Mouse (Mus musculus): Measurements from ENCODE around the gene Prpf38a.

The Prpf38a gene

DNA sequence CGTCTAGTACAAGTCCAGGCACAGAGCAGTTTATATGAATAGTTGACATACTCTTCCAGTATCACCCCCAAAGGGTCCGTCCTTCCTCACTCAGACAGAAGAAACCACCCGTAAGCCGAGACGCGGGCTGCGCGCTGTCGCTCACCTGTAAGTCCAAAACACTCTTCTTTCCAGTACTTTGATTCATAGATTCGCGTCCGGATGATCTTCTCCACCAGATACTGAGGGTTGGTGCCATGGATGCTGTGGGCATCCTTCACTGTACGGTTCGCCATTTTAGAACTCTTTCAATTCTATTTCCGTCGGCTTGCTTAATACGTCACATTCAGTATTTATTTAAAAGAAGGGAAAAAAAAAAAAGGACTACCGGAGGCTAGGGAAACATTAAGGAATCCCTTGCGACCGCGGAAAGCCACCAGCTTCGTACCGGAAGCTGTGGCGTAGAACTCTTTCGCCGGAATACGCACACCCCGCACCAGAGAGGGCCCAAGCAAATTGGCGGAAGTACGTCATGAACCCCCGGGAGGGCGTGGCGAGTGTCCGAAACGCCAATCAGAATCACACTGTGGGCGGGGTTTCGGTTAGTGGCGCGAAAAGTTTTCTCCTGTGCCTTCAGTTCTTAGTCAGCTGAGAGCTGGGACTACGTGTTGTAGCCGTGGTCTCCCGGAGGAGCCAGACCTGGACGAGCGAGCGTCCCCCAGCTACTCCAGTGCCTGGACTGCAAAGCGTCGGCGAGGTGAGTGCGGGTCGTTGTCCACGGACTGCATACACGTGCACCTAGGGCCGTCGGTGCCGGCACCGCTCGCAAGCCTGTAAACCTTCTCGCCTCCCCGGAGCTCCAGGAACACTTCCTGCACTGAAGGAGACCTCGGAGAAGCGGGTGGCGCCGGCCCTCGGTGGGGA, at the start of gene Prpf38a, which contains the start of gene Orc1:
TSS of gene Prpf38a (minus strand) at position 497 of the 903 bp plus-strand sequence.
TSS of gene Orc1 (plus strand) at position 584 of the 903 bp plus-strand sequence.
- DNase-seq = peak; percentile 95

DNA sequence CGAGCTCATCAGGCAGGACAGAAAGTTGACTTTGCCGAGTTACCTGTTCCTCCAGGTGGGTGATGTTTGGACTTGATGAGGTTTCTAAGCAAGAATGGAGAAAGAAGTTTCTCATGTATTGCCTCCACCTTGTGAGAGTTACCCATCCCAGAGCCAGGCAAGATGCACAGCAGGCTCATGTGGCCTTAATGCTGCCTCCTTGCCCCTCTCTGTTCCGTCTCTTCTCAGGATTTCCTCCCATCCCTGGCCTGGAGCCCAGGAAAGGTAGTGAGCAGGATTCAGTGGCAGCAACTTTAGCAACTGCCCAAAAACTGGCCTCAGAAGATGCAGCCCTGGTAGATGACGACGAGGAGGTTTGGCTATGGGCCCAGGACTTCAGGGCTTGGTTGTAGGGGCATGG, 47.9 kb upstream of the Prpf38a start:
- no peak for DNase-seq

DNA sequence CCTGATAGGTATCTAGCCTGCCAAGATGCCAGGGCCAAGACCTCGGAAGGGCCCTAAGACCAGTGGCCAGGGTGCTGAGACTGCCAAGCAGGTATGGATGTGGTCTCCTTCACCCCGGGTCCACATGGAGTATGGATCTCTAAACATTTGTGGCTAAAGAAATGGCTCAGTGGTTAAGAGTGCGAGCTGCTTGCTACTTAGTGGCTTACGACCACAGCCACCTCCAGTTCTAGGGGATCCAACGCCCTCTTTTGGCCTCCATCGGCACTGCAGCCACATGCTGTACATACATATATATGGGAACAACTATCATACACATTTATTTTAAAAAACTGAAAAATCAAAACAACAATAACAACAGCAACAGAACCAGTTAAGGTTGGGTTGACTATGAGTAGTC, 42.4 kb upstream of the Prpf38a start:
- no peak for DNase-seq

DNA sequence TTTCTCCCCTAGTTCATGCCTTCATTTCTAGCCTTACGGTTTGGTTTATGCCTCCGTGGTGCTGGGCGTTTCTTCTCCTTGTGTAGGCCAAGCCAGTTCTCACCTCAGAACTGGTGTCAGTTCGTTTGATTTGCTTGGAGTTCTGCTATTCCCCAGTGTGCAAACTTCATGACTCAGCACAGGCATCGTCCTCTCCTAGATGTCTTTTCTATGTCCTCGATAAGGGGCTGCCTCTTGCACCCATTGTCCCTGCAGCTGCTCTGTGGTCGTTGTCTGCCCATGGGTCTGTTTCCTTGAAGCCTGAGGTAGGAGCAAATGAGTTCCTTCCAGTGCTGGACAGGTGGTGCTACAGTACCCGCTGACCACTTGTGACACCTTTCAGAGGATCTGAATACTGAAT, 41.4 kb upstream of the Prpf38a start:
- no peak for DNase-seq

DNA sequence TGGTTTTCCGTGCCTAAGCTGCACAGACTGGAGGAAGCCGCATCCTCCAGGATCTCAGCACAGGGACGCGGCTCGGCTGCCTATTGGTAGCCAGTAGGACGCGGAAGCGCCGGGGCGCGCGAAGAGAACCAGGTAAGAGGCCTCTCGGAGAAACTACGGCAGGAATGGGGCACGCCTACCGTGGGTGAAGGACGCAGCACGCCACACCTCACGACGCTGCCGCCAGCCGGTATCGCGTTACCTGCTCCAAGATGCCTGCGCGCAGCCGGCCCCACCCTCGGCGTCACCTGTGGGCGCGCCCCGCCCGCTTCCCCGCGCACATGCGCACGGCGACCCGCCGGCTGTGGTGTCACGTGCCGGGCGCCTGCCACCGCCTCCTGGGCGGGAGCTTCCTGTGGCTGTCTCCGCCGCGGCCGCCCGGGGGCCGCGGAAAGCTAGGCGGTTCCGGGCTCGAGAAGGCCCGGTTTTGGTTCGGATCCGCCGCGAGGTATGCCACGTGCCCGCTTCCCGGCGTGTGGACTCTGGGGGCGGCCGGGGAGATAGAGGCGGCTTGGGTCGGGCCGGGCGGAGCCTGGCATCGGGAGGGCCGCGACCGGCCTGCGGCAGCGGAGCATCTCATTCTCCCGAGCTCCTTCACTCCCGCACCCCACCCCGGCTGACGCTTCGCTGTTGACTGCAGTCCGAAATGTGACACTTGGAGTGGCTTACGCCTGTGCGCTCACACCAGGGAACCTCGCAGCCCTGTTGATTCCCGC, 40.6 kb upstream of the Prpf38a start, which contains the start of gene Cc2d1b:
TSS of gene Cc2d1b (plus strand) at position 354 of the 755 bp plus-strand sequence.
- peak; percentile 97 for DNase-seq

DNA sequence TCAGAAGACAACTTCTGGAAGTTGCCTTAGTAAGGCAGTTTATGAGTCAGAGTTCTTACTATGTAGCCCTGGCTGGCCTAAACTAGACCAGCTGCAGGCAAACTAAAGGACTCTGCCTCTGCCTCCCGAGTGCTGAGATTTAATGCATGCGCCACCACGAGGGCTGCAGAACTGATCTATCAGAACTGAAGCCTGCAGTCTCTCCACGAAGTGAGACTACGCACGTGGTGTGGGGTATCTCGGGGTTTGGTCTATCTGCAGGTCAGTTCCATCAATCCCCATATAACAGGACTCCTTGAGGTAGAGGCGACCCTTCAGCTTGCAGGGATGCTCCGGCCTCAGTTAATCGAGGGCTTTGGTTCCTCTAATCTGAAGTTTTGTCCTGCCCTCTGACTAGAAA, 40.0 kb upstream of the Prpf38a start:
- no peak for DNase-seq

DNA sequence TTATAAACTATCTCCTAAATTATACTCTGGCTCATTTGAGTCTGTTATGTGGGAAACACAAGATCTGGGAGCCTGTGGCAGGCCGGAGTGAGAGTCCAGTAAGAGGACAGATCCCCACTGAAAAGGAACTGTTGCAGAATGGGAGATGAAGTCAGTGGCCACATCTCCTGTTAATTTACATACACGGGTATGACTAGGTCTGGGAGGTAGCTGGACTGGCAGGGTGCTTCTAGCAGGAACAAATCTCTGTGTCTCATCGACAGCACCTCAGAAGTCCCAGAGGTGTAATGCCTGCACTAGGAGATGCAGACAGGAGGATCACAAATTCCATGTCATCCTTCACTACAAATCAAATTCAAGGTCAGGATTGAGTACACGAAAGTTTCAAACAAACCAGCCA, 39.5 kb upstream of the Prpf38a start:
- DNase-seq = no peak

DNA sequence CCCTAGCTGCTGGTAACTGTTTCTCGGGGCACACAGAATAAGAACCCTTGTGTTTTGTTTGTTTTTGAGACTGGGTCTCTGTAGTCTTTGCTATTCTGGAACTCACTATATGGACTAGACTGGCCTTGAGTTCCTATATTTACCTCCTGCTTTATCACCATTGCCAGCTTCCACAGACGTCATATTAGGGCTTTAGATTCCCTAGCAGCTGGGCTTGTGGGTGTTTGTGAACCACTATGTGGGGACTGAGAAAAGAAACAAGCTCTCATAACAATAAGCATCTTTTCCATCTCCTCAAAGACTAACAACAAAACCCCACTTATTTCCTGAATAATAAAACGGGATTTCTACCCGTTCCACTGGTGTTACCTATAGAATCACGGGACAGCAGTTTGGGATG, 31.8 kb upstream of the Prpf38a start:
- DNase-seq = no peak

DNA sequence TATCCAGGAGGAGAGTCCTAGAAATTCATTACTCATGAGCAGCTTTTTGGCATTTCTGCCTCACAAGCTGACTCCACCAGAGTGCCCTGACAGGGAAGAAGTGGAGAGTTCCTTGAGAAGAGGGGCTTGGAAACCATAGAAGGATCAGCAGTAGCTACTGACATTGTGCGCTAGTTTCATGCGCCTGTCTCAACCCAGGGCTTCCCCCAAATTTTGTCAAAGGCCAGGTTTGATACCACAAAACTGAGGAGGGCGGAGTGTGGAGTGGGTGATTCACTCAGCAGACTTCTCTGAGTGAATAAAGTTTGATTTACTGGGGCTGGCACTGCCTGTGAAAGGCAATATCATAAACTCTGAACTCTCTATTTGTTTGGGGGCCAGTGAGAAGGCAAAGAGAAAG, 29.5 kb upstream of the Prpf38a start:
- DNase-seq = no peak

DNA sequence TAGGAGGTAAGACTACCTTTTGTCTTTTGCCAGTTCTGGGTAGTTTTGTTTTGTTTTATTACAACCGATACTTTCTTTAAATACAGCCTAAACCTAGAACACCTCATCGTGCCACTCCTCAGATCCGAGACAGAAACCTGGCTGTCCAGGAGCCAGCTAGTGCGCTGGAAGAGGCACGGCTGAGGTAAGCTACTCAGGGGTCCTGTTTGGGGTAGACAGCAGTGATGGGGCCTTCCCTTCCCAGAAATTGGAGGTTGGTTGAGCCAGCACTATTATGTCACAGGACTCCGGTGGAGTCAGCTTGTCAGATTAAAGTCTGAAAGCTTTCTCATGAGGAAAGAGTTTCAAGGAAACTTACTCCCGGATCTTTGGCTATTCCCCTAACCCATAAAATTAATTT, 22.7 kb upstream of the Prpf38a start:
- DNase-seq = no peak

DNA sequence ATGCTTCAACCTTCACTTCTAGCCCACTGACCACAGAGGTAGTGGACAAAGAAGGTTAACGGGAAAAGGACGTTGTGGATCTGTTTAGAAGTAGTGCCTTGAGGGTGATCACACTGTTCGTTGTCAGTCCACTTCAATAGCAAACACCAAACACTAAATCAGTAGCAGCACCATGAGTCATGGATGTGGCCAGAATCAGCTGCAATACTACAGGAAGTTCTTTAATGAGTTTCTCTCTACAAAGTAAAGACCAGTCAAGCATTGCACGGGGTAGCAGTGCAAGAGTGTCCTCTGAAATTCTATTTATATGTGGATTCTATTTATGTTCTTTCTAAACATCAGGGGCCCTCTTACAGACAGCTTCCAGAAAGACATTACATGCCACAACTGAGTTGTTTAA, 19.2 kb upstream of the Prpf38a start:
- DNase-seq = no peak

DNA sequence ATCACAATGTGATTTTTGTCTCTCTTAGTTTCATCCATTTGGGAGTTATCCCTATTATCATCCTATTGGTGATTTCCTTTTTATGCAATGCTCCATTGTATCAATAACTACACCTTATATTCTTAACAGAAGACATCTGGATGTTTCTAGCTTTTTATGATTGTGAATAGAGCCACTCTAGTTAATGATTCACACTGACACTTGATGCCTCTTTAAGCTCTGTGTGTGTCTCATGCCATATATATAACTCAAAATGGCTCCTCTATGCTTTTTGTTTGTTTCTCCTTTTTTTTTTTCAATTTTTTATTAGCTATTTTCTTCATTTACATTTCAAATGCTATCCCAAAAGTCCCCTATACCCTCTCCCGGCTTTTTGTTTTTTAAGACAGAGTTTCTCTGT, 16.6 kb upstream of the Prpf38a start:
- no peak for DNase-seq

DNA sequence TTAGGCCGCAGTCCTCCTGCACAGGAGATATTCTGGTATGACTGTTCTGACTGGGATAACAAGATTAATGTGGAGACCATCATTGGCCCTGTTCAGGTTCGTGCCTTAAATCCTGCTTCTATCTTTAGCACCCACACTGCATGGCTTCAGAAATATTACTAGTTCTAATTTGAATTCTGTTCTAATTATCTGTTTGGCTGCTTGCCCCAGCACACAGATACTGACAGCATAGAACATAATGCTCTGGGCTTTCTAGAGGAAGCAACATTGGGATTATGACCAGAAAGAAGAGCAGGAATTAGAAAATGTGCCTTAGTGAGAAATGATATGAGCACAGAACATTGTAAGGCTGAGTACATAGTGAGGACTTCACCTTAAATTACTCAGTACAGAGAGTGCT, 14.2 kb upstream of the Prpf38a start:
- DNase-seq = peak; percentile 40

DNA sequence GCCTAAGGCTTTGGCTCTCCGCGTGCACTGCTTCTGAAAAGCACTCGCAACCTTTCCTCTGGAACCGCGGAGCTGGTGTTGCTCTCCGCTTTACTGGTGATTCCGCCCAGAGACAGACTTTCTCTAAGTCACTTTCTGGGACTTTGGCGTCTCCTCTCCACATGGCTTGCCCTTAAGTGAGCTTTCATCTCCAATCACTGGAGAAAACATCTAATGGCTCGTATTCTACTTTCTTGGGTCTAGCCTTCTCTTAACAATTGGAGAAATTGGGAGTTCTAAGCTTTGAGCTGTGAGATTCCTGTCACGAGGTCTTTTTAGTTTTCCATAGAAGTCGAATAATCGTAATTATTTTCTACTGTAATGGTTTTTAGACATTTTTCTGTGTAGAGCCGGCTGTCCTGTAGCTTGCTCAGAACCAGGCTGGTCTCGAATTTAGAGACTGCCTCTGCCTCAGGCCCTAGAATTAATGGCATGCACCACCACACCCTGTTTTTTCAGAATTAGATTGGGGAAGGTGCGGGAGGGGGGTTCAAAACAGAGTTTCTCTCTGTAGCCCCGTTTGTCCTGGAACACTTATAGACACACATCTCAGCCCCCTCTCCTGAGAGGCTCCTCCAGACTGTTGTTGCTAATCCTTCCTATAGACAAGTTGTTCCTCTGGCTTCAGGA, 741 bp upstream of the Prpf38a start:
- DNase-seq = no peak

DNA sequence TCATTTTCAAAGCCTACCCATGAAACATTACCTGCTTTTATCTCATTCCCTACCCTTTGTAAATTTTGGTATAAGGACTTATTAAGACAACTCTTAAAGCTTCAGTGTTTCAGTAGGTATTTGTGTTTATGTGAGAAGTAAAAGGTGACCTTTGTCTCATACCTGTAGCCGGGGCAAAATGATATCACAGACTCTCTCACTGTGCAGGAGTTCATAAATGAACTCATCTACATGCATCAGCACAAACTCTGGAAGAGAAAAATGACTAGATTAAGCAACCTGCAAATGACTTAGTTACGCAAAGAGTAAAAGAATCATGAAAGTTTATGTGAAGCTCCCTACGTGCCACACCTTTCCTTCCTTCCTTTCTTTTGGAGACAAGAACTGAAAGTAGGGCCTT, 6.5 kb downstream of the Prpf38a start:
- DNase-seq = no peak

DNA sequence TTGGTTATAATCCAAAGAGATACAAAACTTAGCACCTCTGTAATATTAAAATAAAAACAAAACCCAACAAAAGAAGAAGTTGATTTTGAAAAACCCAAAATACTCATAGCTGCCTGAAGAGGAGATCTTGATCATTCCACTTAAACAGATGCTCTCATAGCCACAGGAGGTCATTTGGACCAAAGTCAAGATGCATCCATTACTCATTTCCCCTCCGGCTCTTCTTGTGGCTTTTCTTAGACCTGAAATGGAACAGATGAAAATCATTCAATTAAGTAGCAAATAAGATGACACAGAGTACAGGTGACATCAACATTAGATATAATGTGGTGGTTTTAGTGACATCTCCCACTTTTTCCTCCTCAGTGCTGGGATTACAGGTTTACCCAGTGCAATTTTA, 14.1 kb downstream of the Prpf38a start:
- DNase-seq = no peak

DNA sequence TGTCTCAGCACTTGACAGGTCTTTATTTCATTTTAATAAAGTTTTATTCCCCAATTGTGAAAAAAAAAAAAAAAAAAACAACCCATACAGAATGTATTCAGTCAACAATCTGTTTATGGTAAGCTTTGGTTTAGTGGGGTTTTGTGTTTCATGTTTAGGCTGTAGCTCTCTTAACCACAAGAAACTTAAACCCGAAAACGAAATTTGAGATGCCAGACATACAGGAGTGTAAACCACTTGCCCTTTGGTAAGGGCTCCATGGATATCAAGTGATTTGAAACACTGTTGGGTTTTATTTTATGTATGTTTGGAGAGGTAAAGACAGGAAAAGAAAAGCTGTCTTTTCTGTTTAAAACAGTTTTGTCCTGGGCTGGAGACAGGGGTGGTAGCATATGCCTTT, 39.4 kb downstream of the Prpf38a start:
- DNase-seq = no peak
